Mouse (Mus musculus) retina, embryonic 14.5 days (tissue): ENCODE measurements around the gene Snx29.

ENCODE experiments used
- DNase-seq: peaks from one replicate; pipeline ENCODE4 v3.0.0-alpha.2; 2015; ENCODE audit warnings: low spot score

Gene Snx29

GRCm38 (mm10) chr16:11731014-11731535 is 408.4 kb downstream of the Snx29 start:
- DNase-seq, result no peak

- DNase-seq, result peak; percentile 48
Observed at GRCm38 (mm10) chr16:11738341-11738740, 415.6 kb downstream of the Snx29 start.

GRCm38 (mm10) chr16:11741951-11742350 is 419.2 kb downstream of the Snx29 start:
- no peak for DNase-seq

- DNase-seq, result no peak
Observed at GRCm38 (mm10) chr16:11742351-11742750, 419.6 kb downstream of the Snx29 start.

GRCm38 (mm10) chr16:11743013-11743412 is 420.3 kb downstream of the Snx29 start:
- no peak for DNase-seq

- no peak for DNase-seq
Observed at GRCm38 (mm10) chr16:11743724-11744123, 421.0 kb downstream of the Snx29 start.

GRCm38 (mm10) chr16:11746036-11746435 is 423.3 kb downstream of the Snx29 start:
- DNase-seq, result no peak

- DNase-seq, result no peak
Observed at GRCm38 (mm10) chr16:11747867-11748266, 425.2 kb downstream of the Snx29 start.

- no peak for DNase-seq
Observed at GRCm38 (mm10) chr16:11749111-11749510, 426.4 kb downstream of the Snx29 start.

GRCm38 (mm10) chr16:11750605-11751004 is 427.9 kb downstream of the Snx29 start:
- DNase-seq, result no peak

- DNase-seq, result no peak
Observed at GRCm38 (mm10) chr16:11752557-11752956, 429.8 kb downstream of the Snx29 start.

- no peak for DNase-seq
Observed at GRCm38 (mm10) chr16:11753466-11753865, 430.8 kb downstream of the Snx29 start.

GRCm38 (mm10) chr16:11754136-11754535 is 431.4 kb downstream of the Snx29 start:
- DNase-seq, result no peak

- no peak for DNase-seq
Observed at GRCm38 (mm10) chr16:11755281-11756066, 432.8 kb downstream of the Snx29 start.

GRCm38 (mm10) chr16:11756598-11757245 is 434.0 kb downstream of the Snx29 start:
- no peak for DNase-seq

- no peak for DNase-seq
Observed at GRCm38 (mm10) chr16:11757471-11757870, 434.8 kb downstream of the Snx29 start.

GRCm38 (mm10) chr16:11757951-11758350 is 435.2 kb downstream of the Snx29 start:
- DNase-seq, result no peak

GRCm38 (mm10) chr16:11772318-11772717 is 449.6 kb downstream of the Snx29 start:
- no peak for DNase-seq

GRCm38 (mm10) chr16:11774321-11774720 is 451.6 kb downstream of the Snx29 start:
- DNase-seq, result no peak

GRCm38 (mm10) chr16:11776528-11776927 is 453.8 kb downstream of the Snx29 start:
- no peak for DNase-seq

- DNase-seq, result no peak
Observed at GRCm38 (mm10) chr16:11778191-11778590, 455.5 kb downstream of the Snx29 start.

GRCm38 (mm10) chr16:11778715-11779460 is 456.2 kb downstream of the Snx29 start:
- no peak for DNase-seq

- no peak for DNase-seq
Observed at GRCm38 (mm10) chr16:11782082-11782481, 459.4 kb downstream of the Snx29 start.
